Mouse (Mus musculus) kidney, embryonic 14.5 days (tissue): ENCODE results near the gene Eci3. TPM values are rescaled to one million over a fixed set of nuclear protein-coding genes. Genes with fewer than 3 reads are reported as not detected.
"Not testable (repeated sequence)": the region's sequence is repeated elsewhere in the genome, so short reads cannot be mapped to it uniquely, and the experiment has no call there.

ENCODE experiments used
- ATAC-seq: fragments of 200-750 bp; cut with Nextera tagmentation; 2 replicates; pipeline ENCODE4 v1.8.0; 2017; ENCODE audit warnings: moderate number of reproducible peaks, mild to moderate bottlenecking, moderate TSS enrichment, moderate library complexity; ENCODE audit not compliant: low FRiP score, low TSS enrichment
- H3K27ac ChIP-seq: fragments of 300-500 bp; sonication (generic); 2 replicates; pipeline ENCODE4 v1.5.1; 2014; ENCODE audit warnings: low read depth, mild to moderate bottlenecking, low read length, moderate library complexity, mixed read lengths
- H3K27me3 ChIP-seq: fragments of 300-500 bp; sonication (generic); 2 replicates; pipeline ENCODE4 v1.6.1; 2014; ENCODE audit warnings: mild to moderate bottlenecking, low read length; ENCODE audit not compliant: control insufficient read depth, insufficient read depth
- H3K36me3 ChIP-seq: fragments of 300-500 bp; sonication (generic); 2 replicates; pipeline ENCODE4 v1.6.1; 2014; ENCODE audit warnings: low read length, mixed read lengths; ENCODE audit not compliant: control insufficient read depth, insufficient read depth
- H3K4me1 ChIP-seq: fragments of 300-500 bp; sonication (generic); 2 replicates; pipeline ENCODE4 v1.6.1; 2014; ENCODE audit warnings: low read length, mixed read lengths; ENCODE audit not compliant: control insufficient read depth, insufficient read depth
- H3K4me2 ChIP-seq: fragments of 300-500 bp; sonication (generic); replicated peaks from 2 replicates; pipeline ENCODE4 v1.6.1; 2014; ENCODE audit warnings: low read depth, mild to moderate bottlenecking, low read length
- H3K4me3 ChIP-seq: fragments of 300-500 bp; sonication (generic); 2 replicates; pipeline ENCODE4 v1.5.1; 2014; ENCODE audit warnings: mild to moderate bottlenecking, low read length
- H3K9ac ChIP-seq: fragments of 300-500 bp; sonication (generic); 2 replicates; pipeline ENCODE4 v1.6.1; 2014; ENCODE audit warnings: low read depth, mild to moderate bottlenecking, low read length, moderate library complexity
- H3K9me3 ChIP-seq: fragments of 300-500 bp; sonication (generic); 2 replicates; pipeline ENCODE4 v1.6.1; 2016; ENCODE audit warnings: low read length; ENCODE audit not compliant: control insufficient read depth
- WGBS: fragments of 180-500 bp; shearing (Covaris S2); extraction: QIAGEN DNeasy Blood & Tissue Kit; methylation state at CpG from one replicate; pipeline ENCODE4 v1.1.7; 2014; 5-methylcytosine and 5-hydroxymethylcytosine counted together
- polyA plus RNA-seq: library from polyadenylated mRNA; unstranded; fragments of >200 nt; fragmentation: Nextera tagmentation; extraction: Ambion mirVana; gene quantifications from 2 replicates; pipeline ENCODE4 v1.2.1, GENCODE M21; 2014

The Eci3 gene
- polyA plus RNA-seq, 1 experiment from 2014 or later: 3.1 TPM

DNA sequence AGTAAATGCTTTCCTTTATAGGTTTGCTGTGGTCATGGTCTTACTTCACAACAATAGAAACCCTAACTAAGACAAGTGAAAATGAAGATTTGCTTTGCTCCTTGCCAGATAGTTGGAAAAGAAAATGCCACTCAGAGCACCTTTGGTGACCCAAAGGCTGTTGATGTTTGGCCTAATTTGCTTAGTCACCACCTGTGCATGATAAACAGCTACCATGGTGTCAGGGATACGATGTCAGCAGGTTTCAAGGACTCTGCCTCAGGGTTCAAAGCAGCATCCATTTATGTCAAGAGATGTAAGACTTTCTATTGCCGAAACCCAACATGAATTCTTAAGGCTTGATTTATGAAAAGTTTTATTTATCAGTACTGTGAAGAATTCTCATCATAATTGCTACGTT, 13.8 kb upstream of the Eci3 start:
- 87% methylated on average over 3 of the region's 3 CpGs for WGBS
- H3K36me3 ChIP-seq: peaks cover 36% of the 10 kb centered on the region
- H3K4me3 ChIP-seq: no peak overlapping the region
- no peak overlapping the region for H3K4me2 ChIP-seq
- H3K27ac ChIP-seq: no peak overlapping the region
- H3K9me3 ChIP-seq: no peaks in the 10 kb centered on the region
- H3K27me3 ChIP-seq: no peaks in the 10 kb centered on the region
- H3K4me1 ChIP-seq: no peaks in the 10 kb centered on the region
- H3K9ac ChIP-seq: no peak overlapping the region
- ATAC-seq: no peak

DNA sequence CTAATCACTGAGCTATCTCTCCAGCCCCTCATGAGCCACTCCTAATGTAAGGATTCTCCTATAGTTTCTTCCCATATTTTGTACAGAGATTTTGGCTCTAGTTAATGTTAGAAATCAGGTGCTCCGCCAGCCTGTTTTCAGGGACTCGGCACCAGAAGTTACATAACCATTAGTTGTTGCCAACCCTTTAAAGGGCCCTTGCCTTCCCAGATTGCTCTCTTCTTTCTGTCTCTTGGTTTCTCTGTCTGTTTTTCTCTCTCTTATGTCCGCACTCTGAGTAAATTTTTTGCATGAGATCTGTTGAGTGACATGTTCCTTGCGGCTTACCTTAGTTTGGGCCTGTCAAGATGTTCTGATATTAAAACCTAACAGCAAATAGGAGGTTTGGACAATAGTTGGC, 12.5 kb upstream of the Eci3 start:
- peaks cover 36% of the 10 kb centered on the region for H3K36me3 ChIP-seq
- ATAC-seq: no peak
- H3K4me2 ChIP-seq: no peak overlapping the region
- H3K9me3 ChIP-seq: no peaks in the 10 kb centered on the region
- H3K27ac ChIP-seq: no peak overlapping the region
- no peak overlapping the region for H3K4me3 ChIP-seq
- no peaks in the 10 kb centered on the region for H3K4me1 ChIP-seq
- H3K9ac ChIP-seq: no peak overlapping the region
- H3K27me3 ChIP-seq: no peaks in the 10 kb centered on the region
- WGBS: 91% methylated on average over 4 of the region's 4 CpGs

DNA sequence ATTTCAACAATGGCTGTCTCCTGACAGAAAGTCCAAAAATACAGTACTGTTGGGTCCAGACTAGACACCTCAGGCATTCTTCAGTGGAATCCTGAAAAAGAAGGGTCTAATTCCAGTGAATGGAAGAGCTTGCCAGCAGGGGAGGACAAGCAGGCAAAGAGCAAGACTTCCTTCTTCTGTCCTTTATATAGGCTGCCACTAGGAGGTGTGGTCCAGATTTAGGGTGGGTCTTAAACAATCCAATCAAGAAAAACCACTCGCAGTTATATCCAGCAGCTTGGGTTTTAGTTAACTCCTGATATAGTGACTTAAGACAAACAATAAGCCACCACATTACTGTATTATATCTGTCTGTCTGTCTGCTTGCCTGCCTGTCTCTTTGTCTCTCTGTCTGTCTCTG, 10.2 kb upstream of the Eci3 start:
- Histone ChIP-seq H3K4me2 (no peak overlapping the region), H3K4me1 (no peaks in the 10 kb centered on the region), H3K27ac (no peak overlapping the region), H3K27me3 (no peaks in the 10 kb centered on the region), H3K9me3 (no peaks in the 10 kb centered on the region), H3K36me3 (peaks cover 19% of the 10 kb centered on the region), H3K9ac (no peak overlapping the region), H3K4me3 (no peak overlapping the region)
- WGBS: 61% methylated on average over 1 of the region's 1 CpGs
- ATAC-seq: no peak

DNA sequence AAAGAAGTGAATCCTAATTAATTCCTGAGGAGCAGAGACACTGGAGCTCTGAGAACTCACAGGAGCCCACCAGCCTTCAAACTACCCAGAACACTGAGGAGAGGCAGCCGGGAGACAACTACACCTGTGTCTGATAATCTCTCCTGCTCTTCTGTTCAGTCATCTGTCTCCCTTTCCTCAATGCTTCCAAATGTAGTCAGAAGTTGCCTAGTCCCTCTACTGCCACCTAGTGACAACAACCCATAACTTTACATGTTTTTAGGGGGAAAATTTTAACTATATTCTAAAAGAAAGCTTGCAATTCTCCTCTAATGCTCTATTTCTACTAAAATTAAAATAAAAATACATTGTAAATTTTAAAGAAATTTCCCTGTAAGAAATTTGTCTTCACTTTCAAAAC, 9.5 kb upstream of the Eci3 start:
- Histone ChIP-seq H3K36me3 (peaks cover 13% of the 10 kb centered on the region), H3K27ac (no peak overlapping the region), H3K9ac (no peak overlapping the region), H3K4me1 (no peaks in the 10 kb centered on the region), H3K27me3 (no peaks in the 10 kb centered on the region), H3K4me3 (no peak overlapping the region), H3K4me2 (no peak overlapping the region), H3K9me3 (no peaks in the 10 kb centered on the region)
- no peak for ATAC-seq
- WGBS: 19% methylated on average over 1 of the region's 1 CpGs

DNA sequence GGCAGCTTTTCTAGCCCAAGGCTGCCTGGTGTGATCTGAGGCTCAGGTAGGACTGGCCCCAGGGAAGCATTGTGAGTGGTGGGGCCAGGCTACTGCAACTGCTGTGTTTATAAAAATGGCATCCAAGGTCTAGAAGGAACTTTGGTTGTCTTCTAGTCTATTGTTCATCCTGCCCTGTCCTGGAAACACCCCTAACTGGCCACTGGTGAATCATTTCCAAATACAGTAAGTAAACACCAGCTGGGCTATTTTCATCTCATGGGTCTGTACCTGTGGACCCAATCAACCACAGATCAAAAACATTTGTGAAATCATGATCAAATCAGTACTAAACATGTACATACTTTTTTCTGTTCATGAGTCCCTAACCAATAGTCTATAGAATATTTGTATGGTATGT, 8.8 kb upstream of the Eci3 start:
- not testable (repeated sequence) for H3K4me3 ChIP-seq, H3K27ac ChIP-seq, H3K4me2 ChIP-seq, H3K36me3 ChIP-seq, H3K4me1 ChIP-seq, H3K9ac ChIP-seq, H3K27me3 ChIP-seq, ATAC-seq, H3K9me3 ChIP-seq

DNA sequence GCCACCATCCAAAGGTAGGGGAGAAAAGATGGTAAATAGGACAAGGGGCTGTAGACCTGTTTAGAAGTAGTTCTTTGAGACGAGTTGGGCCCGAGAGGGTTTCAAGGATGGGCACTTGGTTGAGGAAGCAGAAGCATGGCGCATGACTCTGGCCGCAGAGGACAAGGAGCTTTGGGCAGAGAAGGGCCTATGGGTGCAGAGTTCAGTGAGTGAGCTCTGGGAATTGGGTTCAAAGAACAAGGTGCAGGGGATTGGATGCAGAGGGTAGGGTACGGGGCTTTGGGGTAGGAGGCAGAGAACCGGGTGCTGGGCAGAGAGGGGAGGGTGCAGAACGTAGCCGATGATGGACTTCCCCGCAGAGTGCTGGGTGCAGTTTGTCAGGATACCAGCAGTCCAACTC, 2.0 kb upstream of the Eci3 start:
- H3K4me2 ChIP-seq, H3K27me3 ChIP-seq, H3K9me3 ChIP-seq, H3K4me1 ChIP-seq, ATAC-seq, H3K4me3 ChIP-seq, H3K9ac ChIP-seq, H3K27ac ChIP-seq, H3K36me3 ChIP-seq: not testable (repeated sequence)
- WGBS: 67% methylated on average over 9 of the region's 9 CpGs

DNA sequence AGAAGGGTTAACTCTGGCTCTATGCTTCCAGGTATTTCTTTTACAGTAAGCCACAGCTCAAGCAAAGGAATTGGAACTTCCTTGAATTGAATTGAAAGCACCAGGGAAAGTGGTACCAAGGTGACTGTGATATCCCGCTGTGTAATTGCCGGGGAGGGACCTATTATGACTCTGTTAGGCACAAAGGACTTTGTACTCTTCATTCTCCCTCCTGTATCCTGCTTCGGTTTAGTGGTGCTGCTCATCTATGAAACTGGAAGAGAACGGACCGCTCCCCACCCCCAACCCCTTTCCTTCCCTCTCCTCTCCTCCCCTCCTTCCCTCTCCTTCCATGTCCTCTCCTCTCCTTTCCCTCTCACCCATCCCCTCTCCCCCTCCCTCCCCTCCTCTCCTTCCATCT, 1.3 kb upstream of the Eci3 start:
- Histone ChIP-seq H3K9ac (no peak overlapping the region), H3K36me3 (no peaks in the 10 kb centered on the region), H3K4me1 (no peaks in the 10 kb centered on the region), H3K4me3 (peak overlapping the region; percentile 46), H3K9me3 (no peaks in the 10 kb centered on the region), H3K4me2 (peak overlapping the region; percentile 85), H3K27ac (no peak overlapping the region), H3K27me3 (no peaks in the 10 kb centered on the region)
- ATAC-seq: no peak
- 5% methylated on average over 5 of the region's 5 CpGs for WGBS

DNA sequence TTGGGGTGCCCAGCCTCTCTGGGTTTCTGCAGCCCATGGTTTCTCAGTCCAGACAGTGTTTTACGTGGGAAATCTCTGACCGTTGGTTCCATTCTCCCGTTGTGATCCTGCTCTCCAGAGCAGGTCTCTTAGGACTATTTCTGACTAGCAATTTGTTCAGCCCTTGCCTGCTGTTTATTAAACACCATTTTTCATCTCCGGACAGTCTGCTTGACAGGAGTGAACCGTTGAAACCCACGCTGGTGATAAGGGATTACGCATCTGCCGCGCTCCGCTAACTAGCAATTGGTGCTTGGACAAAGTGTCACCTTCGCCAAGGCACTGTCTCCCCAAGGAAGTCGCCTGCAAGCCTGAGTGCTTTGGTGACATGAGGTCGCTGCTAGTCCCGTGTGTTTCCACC, 809 bp upstream of the Eci3 start:
- Histone ChIP-seq H3K36me3 (no peaks in the 10 kb centered on the region), H3K4me3 (peak overlapping the region; percentile 46), H3K9me3 (no peaks in the 10 kb centered on the region), H3K27ac (no peak overlapping the region), H3K4me2 (peak overlapping the region; percentile 85), H3K4me1 (no peaks in the 10 kb centered on the region), H3K9ac (0 out of 2 replicates have a peak overlapping the region, but pooled peaks have one; percentile 44), H3K27me3 (no peaks in the 10 kb centered on the region)
- WGBS: 4% methylated on average over 14 of the region's 14 CpGs
- ATAC-seq: no peak; the same call in 1 of the 2 replicates

DNA sequence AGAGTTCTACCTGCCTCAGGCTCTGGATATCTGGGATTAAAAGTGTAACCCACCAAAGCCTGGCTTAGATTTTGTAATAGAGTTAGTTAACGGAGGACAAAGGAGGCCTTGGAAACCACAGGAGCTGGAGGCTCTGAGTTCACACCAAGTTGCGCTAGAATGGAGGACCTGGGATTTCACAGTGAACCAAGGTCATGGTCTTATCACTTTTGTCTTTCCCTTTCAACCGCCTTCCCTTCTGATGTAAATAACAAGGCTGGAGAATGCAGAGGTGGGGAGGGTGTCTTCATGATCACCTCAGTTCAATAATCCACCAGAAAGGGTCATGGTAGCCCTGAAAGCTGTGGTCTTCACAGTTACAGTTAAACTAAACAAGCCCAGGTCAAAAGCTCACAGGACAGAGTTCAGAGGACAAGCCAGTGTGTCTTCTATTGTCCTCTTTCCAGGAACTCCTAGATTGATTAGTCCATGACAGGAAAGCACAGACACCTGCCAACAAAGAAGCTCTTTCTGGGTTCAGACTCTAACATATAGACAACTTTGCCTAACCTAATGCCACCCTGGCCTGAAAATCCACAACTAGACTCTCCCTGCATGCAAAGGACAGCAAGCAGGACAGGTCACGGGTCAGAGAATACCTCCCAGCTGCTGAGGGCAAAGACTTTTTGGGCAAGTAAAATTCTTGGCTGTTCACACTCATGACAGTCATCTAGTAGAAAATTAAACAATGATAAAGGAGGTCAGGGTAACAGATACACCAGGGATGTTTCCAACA, 2.4 kb downstream of the Eci3 start:
- Histone ChIP-seq H3K27me3 (no peaks in the 10 kb centered on the region), H3K4me2 (no peak overlapping the region), H3K9ac (no peak overlapping the region), H3K4me1 (no peaks in the 10 kb centered on the region), H3K36me3 (no peaks in the 10 kb centered on the region), H3K27ac (no peak overlapping the region), H3K4me3 (no peak overlapping the region), H3K9me3 (no peaks in the 10 kb centered on the region)
- WGBS: 92% methylated on average over 4 of the region's 4 CpGs
- ATAC-seq: no peak
